Mouse (Mus musculus) liver, adult 2 months (tissue): ENCODE measurements at regions not wholly inside any gene's neighbourhood (a gene's known extent, or its start where the extent isn't known, plus 50 kb on each side); places are given as distances from the start of the nearest gene placed in this dataset.

Experiments
- CTCF ChIP-seq: fragments of 200-500 bp; IDR thresholded peaks from 2 replicates; pipeline ENCODE4 v1.5.1; 2011; ENCODE audit warnings: low read depth, low read length, control low read depth
- POLR2A ChIP-seq: fragments of 200-500 bp; IDR thresholded peaks from 2 replicates; pipeline ENCODE4 v1.6.1; 2011; ENCODE audit warnings: low read length, control low read depth; ENCODE audit not compliant: insufficient read depth; ENCODE audit errors: extremely low read depth

DNA sequence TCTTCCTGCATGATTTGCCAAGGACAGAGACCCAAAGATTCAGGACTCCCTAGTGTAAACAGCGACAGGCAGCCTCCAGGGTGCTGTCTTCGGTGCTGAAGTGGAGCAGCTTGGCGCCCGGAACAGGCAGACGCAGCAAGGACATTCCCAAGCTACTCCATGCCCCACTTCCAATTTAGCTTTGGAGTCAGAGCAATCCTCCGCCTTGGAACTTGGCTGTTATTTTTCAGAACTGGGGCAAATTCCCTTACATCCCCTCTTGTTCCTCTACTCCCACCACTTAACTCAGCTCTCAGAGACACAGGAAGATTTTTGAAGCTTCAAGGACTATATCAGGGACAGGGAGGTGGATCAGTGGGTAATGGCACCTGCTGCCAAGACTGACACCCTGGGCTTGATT is 464.6 kb downstream of the Prss52 start:
- TF ChIP-seq CTCF (no peak), POLR2A (no peak)
